Mouse (Mus musculus) left cerebral cortex, adult 2 months (tissue): Measurements from ENCODE around the gene Dmgdh. TPM values are rescaled to one million over a fixed set of nuclear protein-coding genes. Genes with fewer than 3 reads are reported as not detected.

Experiments used
- DNase-seq, 2 experiments: peaks; one replicate each; pipeline ENCODE4 v3.0.0; 2021 to 2022; ENCODE audit warnings: low spot score in 2 of 2, mixed read lengths in 1 of 2; ENCODE audit errors: extremely low spot score in 1 of 2
- H3K27ac ChIP-seq: fragments of 200-600 bp; 2 replicates; pipeline ENCODE4 v1.8.1; 2022
- H3K4me3 ChIP-seq: fragments of 200-600 bp; 2 replicates; pipeline ENCODE4 v1.8.1; 2022
- CTCF ChIP-seq: fragments of 200-600 bp; IDR thresholded peaks from 2 replicates; pipeline ENCODE4 v1.8.1; 2022; ENCODE audit warnings: antibody characterized with exemption, mild to moderate bottlenecking, moderate library complexity
- intact Hi-C: fragments of 180-260 bp; cut with DNase I; formaldehyde crosslinking; loops from one replicate; pipeline ENCODE4 v1.15.1; 2025
- total RNA-seq, 2 experiments: library from RNA; stranded (reverse); gene quantifications; 2 replicates each; pipeline ENCODE4 v1.2.3; 2021

Dmgdh gene
- total RNA-seq, 2 experiments from 2014 or later = 0.21 to 0.43 TPM

- intact Hi-C loops = no loop called here
- Histone ChIP-seq H3K27ac (no peak overlapping the region), H3K4me3 (no peak overlapping the region)
- TF ChIP-seq CTCF = no peak
- DNase-seq = no peak
Observed at GRCm38 (mm10) chr13:93712362-93712761, 38.1 kb downstream of the Dmgdh start.

DNA sequence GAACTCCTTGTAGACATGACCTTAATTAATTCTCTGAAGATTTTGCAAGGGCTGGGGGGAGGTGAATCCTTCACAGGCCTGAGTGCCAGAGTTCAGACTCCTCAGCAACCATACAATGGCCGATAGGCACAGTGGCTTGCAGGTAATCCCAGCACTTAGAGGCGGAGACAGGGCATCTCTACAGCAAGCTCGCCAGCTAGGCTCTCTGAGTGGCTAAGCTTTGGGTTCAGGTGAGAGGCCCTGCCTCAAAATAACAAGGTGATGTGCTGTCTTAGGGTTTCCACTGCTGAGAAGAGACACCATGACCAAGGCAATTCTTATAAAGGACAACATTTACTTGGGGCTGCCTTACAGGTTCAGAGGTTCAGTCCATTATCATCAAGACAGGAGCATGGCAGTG is 39.6 kb downstream of the Dmgdh start:
- Histone ChIP-seq H3K4me3 (no peak overlapping the region), H3K27ac (no peak overlapping the region)
- DNase-seq = no peak
- TF ChIP-seq CTCF = no peak
- intact Hi-C loops = no loop called here

DNA sequence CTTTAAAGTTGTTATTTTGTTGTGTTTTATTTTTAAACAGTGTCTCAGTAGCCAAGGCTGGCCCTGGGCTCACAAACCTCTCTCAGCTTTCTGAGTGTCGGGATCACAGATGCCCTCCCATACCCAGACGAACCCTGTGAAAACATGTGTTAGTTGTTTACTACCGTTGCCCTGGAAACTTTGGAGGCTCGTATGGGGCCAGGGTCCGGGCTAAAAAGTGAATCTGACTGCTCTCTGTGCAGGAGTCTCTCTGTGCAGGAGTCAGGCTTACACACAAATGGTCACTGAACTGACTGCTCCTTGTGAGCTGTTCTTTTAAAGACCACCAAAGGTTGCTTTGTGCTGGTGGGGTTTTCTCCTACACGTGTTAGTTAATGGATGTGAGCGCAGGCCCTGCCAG is 42.9 kb downstream of the Dmgdh start:
- intact Hi-C loops = loop anchor here (5.0 kb wide), 2 partner anchors 280 to 730 kb away; no protein-coding TSS in a partner anchor
- Histone ChIP-seq H3K27ac (no peak overlapping the region), H3K4me3 (no peak overlapping the region)
- no peak for DNase-seq
- TF ChIP-seq CTCF = no peak

DNA sequence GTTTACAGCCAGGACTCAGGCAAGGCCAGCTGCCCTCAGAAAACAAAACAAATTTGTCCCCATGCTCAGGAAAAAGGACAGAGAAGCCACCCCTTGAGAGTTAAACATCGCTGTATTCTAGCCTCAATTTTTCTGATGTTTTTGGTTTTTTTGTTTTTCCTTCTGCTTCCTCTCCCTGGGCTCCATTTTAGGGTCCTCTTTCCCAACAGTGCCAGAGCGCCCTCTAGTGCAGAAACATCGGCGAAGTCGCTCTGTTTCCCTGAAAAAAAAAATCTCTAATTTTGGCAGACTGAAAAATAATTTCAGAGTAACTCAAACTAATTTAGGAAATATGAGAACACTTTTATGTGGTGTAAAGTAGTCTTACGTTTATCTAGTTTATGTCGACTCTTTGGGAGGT is 44.7 kb downstream of the Dmgdh start:
- Histone ChIP-seq H3K4me3 (peak overlapping the region; percentile 13; the same call in 1 of the 2 replicates), H3K27ac (peak overlapping the region; percentile 66; the same call in 1 of the 2 replicates)
- intact Hi-C loops = loop anchor here (2.0 to 5.0 kb wide), 3 partner anchors 282 to 968 kb away; no protein-coding TSS in a partner anchor
- TF ChIP-seq CTCF = peak; percentile 88
- peak; percentile 45 to 77 for DNase-seq

DNA sequence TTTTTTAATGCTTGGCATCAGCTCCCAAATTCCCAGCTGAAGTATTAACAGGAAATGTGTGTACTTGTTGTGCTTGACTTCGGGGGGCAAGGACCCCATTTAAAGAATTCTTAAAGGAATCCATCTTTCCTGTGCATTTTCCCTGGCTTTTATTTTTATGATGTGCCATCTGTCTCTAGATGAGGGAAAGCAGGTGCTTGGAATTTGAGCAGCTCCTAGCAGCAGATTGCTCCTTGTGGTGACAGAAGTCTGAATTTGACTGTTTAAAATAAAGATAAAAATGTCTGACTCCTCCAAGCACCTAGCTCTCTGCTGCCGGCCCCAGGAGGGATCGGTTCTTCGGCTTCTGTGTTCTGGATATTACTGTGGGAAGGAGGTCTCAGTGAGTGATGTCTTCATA is 47.7 kb downstream of the Dmgdh start:
- DNase-seq = no peak
- intact Hi-C loops = loop anchor here (5.0 kb wide), 2 partner anchors 110 to 270 kb away; no protein-coding TSS in a partner anchor
- peak overlapping the region; percentile 82 for H3K27ac ChIP-seq

DNA sequence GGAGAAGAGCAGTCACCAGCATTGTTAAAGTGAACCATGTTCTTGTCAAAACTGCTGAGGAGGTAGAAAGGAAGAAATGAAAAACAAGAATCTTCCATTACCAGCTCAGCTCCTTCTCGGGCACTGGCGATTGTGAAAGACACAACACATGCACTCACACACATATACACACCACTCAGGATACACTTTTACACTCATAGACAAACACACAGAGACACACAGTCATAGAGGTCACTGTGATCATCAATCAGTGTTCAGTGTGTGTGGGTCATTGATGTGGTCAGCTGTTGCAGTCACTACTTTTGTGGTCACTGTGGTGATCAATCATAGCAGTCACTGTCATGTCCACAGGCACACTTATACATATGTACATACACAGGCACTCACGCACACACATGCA is 49.2 kb downstream of the Dmgdh start:
- no peak for DNase-seq
- no peak overlapping the region for H3K4me3 ChIP-seq
- intact Hi-C loops = loop anchor here (5.0 kb wide), 2 partner anchors 111 to 271 kb away; no protein-coding TSS in a partner anchor
- no peak overlapping the region for H3K27ac ChIP-seq
- no peak for TF ChIP-seq CTCF

More for the DNA sequence above, 47.7 kb downstream of the Dmgdh start:
- TF ChIP-seq CTCF = peak; percentile 32
- no peak overlapping the region for H3K4me3 ChIP-seq

DNA sequence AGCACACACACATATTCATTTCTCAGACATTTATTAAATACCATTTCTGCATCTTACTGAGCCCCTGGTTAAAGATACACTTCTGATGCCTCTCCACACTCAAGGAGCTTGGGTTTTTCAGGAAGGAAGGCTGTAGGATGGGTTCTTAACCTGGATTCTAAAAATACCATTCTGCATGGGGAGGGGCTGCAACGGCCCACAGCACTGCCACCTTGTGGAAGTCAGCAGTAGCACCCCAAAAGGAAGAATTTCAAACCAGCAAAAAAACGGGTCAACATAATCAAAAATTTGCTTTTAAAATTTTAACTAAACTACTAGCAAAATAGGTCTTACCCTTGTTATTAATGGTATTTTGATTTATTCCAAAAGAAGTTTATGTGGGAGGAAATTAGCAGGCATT is 50.0 kb downstream of the Dmgdh start:
- DNase-seq = peak in 1 of 2 experiments; percentile 24

DNA sequence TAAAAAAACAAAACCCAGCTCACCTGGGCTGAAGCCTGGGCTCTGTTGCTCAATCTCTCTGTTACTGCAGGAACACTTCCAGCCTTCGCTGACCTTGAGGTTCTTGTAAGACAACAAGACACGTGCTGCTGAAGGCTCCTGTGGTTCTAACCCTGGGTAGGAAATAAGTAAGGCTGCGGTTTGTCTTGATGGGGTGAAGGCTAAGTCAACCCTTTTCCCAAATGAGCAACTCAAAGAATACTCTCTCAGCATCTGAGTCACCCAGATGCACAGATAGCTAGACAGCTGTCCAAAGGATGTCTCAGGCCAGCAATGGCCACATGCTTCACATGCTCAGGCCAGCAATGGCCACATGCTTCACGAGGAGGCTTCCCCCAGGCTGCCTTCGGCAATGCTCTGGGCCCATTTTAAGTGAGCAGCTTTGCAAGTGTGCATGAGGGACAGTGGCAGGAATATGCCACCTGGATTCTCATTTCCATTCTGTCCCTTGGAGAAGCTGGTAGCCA is 61.0 kb downstream of the Dmgdh start:
- DNase-seq = no peak
- no peak for TF ChIP-seq CTCF
- no peak overlapping the region for H3K4me3 ChIP-seq
- intact Hi-C loops = no loop called here
- H3K27ac ChIP-seq = no peak overlapping the region

More for the DNA sequence above, 50.0 kb downstream of the Dmgdh start:
- TF ChIP-seq CTCF = peak; percentile 90
- Histone ChIP-seq H3K4me3 (no peak overlapping the region), H3K27ac (no peak overlapping the region)
- intact Hi-C loops = loop anchor here (5.0 kb wide), 2 partner anchors 112 to 272 kb away; no protein-coding TSS in a partner anchor

GRCm38 (mm10) chr13:93744118-93744517 is 69.9 kb downstream of the Dmgdh start:
- no peak overlapping the region for H3K27ac ChIP-seq
- no peak for TF ChIP-seq CTCF
- DNase-seq = no peak
- intact Hi-C loops = no loop called here
- H3K4me3 ChIP-seq = no peak overlapping the region

DNA sequence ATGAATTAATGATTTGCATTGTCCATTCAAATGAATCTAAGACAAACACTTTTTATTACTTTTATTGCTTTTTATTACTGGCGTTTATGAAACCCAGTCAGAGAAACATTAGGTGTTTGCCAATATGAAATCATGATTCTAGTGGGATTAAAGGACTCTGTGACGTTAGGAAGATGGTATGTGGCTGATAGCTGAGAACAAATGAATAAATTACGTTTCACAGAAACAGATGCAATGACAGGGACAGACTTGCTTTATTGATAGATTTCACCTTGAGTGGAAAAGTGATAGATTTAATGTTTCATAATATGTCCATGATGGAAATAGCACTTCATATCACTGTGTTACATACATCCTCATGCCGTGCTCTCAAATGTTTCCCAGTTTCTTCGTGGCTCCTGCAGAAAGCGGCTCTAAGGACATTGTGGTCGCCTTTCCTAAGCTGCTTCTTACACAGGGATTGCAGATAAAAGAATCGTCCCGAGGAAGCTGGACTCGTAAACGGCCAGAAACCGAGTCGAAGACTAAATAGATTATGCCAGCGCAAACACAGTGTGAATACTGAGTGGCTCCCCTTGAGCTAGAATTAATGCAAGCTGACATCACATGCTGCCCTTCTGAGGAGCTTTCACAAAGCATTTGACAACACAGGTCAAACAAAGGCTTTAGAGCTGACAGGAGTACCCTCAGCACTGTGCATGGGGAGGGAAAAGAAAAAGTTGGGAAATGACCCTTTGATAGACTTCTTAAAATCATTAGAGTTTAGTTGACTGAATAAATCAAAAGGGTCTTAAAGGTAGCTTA is 78.6 kb downstream of the Dmgdh start:
- no peak overlapping the region for H3K27ac ChIP-seq
- H3K4me3 ChIP-seq = no peak overlapping the region
- DNase-seq = no peak
- intact Hi-C loops = no loop called here
- TF ChIP-seq CTCF = no peak

DNA sequence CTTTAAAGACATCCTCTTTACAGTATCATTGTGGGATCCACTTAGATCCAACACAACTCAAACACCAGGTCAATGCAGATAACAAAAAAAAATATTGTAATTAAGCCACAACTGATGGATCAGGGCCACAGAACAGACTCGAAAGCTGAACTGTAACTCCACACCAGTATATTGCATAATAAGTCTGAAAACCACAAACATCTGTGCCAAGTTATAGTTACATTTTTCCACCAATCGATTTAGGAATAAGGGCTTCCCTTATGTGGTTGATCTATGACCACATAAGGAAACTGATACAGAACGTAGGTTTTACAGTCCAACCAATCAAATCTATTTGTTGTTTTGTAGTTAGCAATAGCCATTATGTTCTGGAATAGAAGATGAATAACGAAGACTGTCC is 80.9 kb downstream of the Dmgdh start:
- Histone ChIP-seq H3K27ac (no peak overlapping the region), H3K4me3 (no peak overlapping the region)
- no peak for TF ChIP-seq CTCF
- DNase-seq = no peak
- intact Hi-C loops = no loop called here

DNA sequence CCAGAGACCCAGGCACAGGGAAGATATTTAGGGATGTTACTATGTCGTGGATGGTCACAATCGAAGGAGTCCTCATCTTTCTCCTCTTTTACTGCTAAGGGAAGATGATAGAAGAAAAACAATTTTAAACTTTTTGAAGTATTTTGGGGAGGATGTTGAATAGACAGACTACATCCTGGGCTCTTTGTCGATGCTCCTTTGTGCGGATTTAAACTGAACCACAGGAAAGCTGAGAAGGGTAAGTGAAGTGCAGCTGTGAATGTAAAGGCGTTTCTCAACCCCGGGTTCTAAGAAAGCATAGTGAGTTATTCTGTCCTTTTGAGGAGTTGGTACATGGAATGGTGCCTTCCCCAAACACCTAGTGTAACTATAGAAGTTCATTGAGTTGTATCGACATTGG is 82.4 kb downstream of the Dmgdh start:
- TF ChIP-seq CTCF = no peak
- intact Hi-C loops = no loop called here
- Histone ChIP-seq H3K27ac (no peak overlapping the region), H3K4me3 (no peak overlapping the region)
- DNase-seq = no peak
